Mouse (Mus musculus) liver, embryonic 14.5 days (tissue): ENCODE data around the gene Lamtor2. TPM values are rescaled to one million over a fixed set of nuclear protein-coding genes. Genes with fewer than 3 reads are reported as not detected.

Experiments
- ATAC-seq: fragments of 200-750 bp; cut with Nextera tagmentation; 2 replicates; pipeline ENCODE4 v1.8.0; 2017; ENCODE audit warnings: moderate number of reproducible peaks, mild to moderate bottlenecking, moderate library complexity; ENCODE audit not compliant: insufficient read depth
- DNase-seq, 3 experiments: peaks; one replicate each; pipeline ENCODE4 v3.0.0-alpha.2; 2012 to 2013; ENCODE audit warnings: low read depth in 3 of 3, low spot score in 3 of 3
- H3K27ac ChIP-seq: fragments of 300-500 bp; sonication (generic); 2 replicates; pipeline ENCODE4 v1.5.1; 2014; ENCODE audit warnings: moderate library complexity, mild to moderate bottlenecking, control low read depth, inconsistent platforms
- H3K27me3 ChIP-seq: fragments of 300-500 bp; sonication (generic); 2 replicates; pipeline ENCODE4 v1.6.1; 2014; ENCODE audit warnings: mild to moderate bottlenecking, low read length, moderate library complexity; ENCODE audit not compliant: control insufficient read depth, insufficient read depth
- H3K36me3 ChIP-seq: fragments of 300-500 bp; sonication (generic); replicated peaks from 2 replicates; pipeline ENCODE4 v1.6.1; 2014; ENCODE audit warnings: low read depth; ENCODE audit not compliant: control insufficient read depth, insufficient read depth
- H3K4me1 ChIP-seq, 2 experiments: fragments of 200-500 bp in 1 of 2; fragments of 300-500 bp in 1 of 2; sonication (generic) in 1 of 2; replicated peaks; 2 replicates each; pipeline ENCODE4 v1.6.1; 2012 to 2014; ENCODE audit warnings: antibody characterized with exemption in 1 of 2, inconsistent platforms in 1 of 2, low read length in 1 of 2; ENCODE audit not compliant: control insufficient read depth in 2 of 2, insufficient read depth in 2 of 2
- H3K4me2 ChIP-seq: fragments of 300-500 bp; sonication (generic); 2 replicates; pipeline ENCODE4 v1.6.1; 2014; ENCODE audit warnings: low read depth, mild to moderate bottlenecking, control low read depth, moderate library complexity
- H3K4me3 ChIP-seq, 2 experiments: fragments of 200-500 bp in 1 of 2; fragments of 300-500 bp in 1 of 2; sonication (generic) in 1 of 2; 2 replicates each; pipeline ENCODE4 v1.5.1; 2012 to 2014; ENCODE audit warnings: low read depth in 2 of 2, low read length in 2 of 2, mild to moderate bottlenecking in 2 of 2, control low read depth in 1 of 2, inconsistent platforms in 1 of 2, moderate library complexity in 1 of 2; ENCODE audit not compliant: insufficient read depth in 1 of 2
- H3K9ac ChIP-seq: fragments of 300-500 bp; sonication (generic); replicated peaks from 2 replicates; pipeline ENCODE4 v1.6.1; 2014; ENCODE audit warnings: mild to moderate bottlenecking, control low read depth, moderate library complexity
- H3K9me3 ChIP-seq: fragments of 300-500 bp; sonication (generic); 2 replicates; pipeline ENCODE4 v1.6.1; 2016; ENCODE audit warnings: low read length, mixed read lengths; ENCODE audit not compliant: control insufficient read depth
- CTCF ChIP-seq: IDR thresholded peaks from 2 replicates; pipeline ENCODE4 v1.5.1; 2016; ENCODE audit warnings: antibody characterized with exemption, low read depth, control low read depth
- EP300 ChIP-seq: IDR thresholded peaks from 2 replicates; pipeline ENCODE4 v1.6.1; 2016; ENCODE audit warnings: antibody characterized with exemption, low read depth
- WGBS: fragments of 180-500 bp; shearing (Covaris S2); extraction: QIAGEN DNeasy Blood & Tissue Kit; methylation state at CpG from one replicate; pipeline ENCODE4 v1.1.7; 2014; ENCODE audit not compliant: insufficient replicate concordance; 5-methylcytosine and 5-hydroxymethylcytosine counted together
- polyA plus RNA-seq, 2 experiments: library from polyadenylated mRNA; depleted of rRNA in 1 of 2; stranded (reverse) in 1 of 2; unstranded in 1 of 2; fragments of >200 nt; fragmentation: Nextera tagmentation in 1 of 2; extraction: Ambion mirVana in 1 of 2; gene quantifications; 2 replicates each; pipeline versions ENCODE4 v1.2.1 to v1.2.3; 2012 to 2014

Gene Lamtor2
- polyA plus RNA-seq, 2 experiments, result 62.0 to 73.1 TPM

- H3K4me3 ChIP-seq, result peak overlapping the region; percentile 77 to 92
- no peak overlapping the region for H3K27ac ChIP-seq
- peak; percentile 62 for ATAC-seq
- H3K4me2 ChIP-seq, result peak overlapping the region; percentile 99
- H3K36me3 ChIP-seq, result no peaks in the 10 kb centered on the region
- H3K4me1 ChIP-seq, result peaks cover 7 to 14% of the 10 kb centered on the region in 2 experiments; a peak in 3 of 4 replicates
- TF ChIP-seq CTCF (no peak), EP300 (no peak)
- peak in 2 of 3 experiments; percentile 50 to 56 for DNase-seq
- no peaks in the 10 kb centered on the region for H3K9me3 ChIP-seq
- peaks cover 6% of the 10 kb centered on the region for H3K27me3 ChIP-seq
- peak overlapping the region; percentile 64 for H3K9ac ChIP-seq
- under 1% methylated on average over 54 of the region's 63 CpGs for WGBS
These were observed 21.3 kb downstream of the Lamtor2 start for GRCm38 (mm10) chr3:88531348-88532298.

DNA sequence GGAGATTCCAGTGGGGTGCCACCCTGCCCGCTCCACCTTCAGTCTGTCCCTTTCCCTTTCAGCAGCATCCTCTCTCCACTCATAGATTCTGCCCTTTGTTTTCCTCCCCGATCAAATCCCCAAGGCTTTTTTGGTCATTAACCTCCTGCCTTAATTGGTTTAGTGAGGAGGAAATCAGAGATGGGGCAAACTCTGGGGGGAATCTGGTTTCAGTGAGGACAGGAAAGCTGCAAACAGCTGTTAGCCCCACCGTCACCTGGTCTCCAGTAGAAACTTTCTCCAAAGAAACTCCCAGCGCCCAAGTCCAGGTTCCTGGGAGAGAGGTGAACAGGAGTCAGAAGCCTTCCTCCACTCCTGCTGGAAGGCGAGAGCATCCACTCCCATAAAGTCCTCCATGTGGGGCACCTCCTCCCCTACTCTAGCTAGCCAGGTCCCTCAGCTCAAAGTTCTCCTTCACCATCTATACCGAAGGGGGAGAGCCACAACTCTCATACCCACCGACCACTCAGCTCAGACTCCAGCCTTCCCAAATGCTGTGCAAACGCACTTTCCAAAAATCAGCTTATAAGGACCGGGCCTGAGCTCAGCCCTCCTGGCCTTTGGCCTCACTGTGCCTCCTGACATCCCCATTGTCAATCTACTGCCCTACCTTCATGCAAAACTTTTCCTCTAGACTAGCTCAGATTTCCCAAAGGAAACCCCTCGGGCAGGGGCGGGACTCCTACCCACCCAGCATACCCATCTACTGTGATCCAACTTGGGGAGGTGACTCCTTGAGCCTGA is 22.6 kb downstream of the Lamtor2 start:
- ATAC-seq (no peak), DNase-seq (no peak)
- Histone ChIP-seq H3K9ac (0 out of 2 replicates have a peak overlapping the region, but pooled peaks have one; percentile 31), H3K27me3 (peaks cover 6% of the 10 kb centered on the region), H3K4me3 (peak overlapping the region in 1 of 2 experiments; percentile 77; a peak in 1 of 4 replicates), H3K4me2 (peak overlapping the region; percentile 99), H3K9me3 (no peaks in the 10 kb centered on the region), H3K36me3 (no peaks in the 10 kb centered on the region), H3K4me1 (peaks cover 2 to 8% of the 10 kb centered on the region in 2 experiments; a peak in 3 of 4 replicates), H3K27ac (no peak overlapping the region)
- WGBS, result 40% methylated on average over 11 of the region's 11 CpGs
- TF ChIP-seq CTCF (no peak), EP300 (no peak)

DNA sequence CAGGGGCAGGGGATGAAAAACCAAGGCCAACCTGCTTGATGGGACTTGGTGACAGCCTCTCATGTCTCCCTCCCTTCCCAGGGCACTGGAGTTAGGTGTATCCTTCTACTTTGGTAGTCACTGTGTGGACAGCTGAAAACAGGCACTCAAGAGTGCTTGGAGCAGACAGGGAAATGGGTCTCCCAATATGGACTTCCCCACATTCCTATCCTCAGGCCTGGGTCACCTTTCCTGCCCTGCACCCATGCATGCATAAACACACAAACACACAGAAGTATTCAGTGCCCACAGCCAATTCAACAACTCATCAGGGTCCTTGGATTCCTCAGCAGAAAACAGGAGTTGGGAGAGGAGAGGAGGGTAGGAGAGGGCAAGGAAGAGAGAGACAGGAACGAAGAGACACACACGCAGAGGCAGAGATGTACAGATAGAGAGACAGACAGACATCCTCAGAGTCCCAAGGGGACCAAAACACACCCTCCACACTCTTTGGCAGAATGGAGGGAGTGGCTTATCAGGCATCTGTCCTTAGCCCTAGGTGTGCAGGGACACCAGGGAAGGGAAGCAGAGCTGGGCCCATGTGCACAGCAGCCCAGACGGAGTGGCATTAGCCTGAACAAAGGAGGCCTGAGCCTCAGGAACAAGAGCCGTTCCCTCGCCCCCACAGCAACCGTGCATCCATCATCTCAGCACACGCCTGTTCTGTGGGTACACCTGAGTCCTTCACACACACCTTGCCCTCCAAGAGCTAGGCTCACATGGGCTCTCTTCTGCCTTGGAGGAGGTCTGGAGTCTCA is 23.5 kb downstream of the Lamtor2 start:
- ATAC-seq, result no peak
- Histone ChIP-seq H3K27ac (no peak overlapping the region), H3K4me3 (no peak overlapping the region), H3K9ac (no peak overlapping the region), H3K9me3 (no peaks in the 10 kb centered on the region), H3K27me3 (peaks cover 6% of the 10 kb centered on the region), H3K36me3 (no peaks in the 10 kb centered on the region), H3K4me2 (no peak overlapping the region), H3K4me1 (peaks cover 2 to 8% of the 10 kb centered on the region in 2 experiments; a peak in 3 of 4 replicates)
- TF ChIP-seq CTCF, result no peak
- TF ChIP-seq EP300, result no peak
- DNase-seq, result no peak
- WGBS, result 59% methylated on average over 7 of the region's 7 CpGs

DNA sequence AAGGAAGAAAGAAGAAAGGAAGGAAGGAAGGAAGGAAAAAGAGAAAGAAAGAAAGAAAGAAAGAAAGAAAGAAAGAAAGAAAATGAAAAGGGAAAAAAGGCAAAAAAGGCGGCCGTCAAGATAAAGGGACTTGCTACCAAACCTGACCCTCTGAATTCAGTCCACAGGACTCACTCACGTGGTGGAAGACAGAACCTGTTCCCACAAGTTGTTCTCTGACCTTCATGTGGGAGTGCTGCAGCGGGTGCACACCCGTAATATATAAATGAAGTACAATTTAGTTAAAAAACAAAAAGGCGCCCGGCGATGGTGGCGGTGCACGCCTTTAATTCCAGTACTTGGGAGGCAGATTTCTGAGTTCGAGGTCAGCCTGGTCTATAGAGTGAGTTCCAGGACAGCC is 24.2 kb downstream of the Lamtor2 start:
- no peaks in the 10 kb centered on the region for H3K9me3 ChIP-seq
- ATAC-seq (no peak), DNase-seq (no peak)
- no peak overlapping the region for H3K4me2 ChIP-seq
- H3K27ac ChIP-seq, result no peak overlapping the region
- H3K4me1 ChIP-seq, result peaks cover 2 to 8% of the 10 kb centered on the region in 2 experiments; a peak in 2 of 4 replicates
- no peak overlapping the region for H3K9ac ChIP-seq
- no peaks in the 10 kb centered on the region for H3K36me3 ChIP-seq
- WGBS, result 81% methylated on average over 11 of the region's 11 CpGs
- H3K27me3 ChIP-seq, result peaks cover 6% of the 10 kb centered on the region
- H3K4me3 ChIP-seq, result no peak overlapping the region
- no peak for TF ChIP-seq EP300
- no peak for TF ChIP-seq CTCF
